Mouse (Mus musculus): ENCODE data around the gene Zmym4.
"Not testable (repeated sequence)": the region's sequence is repeated elsewhere in the genome, so short reads cannot be mapped to it uniquely, and the experiment has no call there.

Zmym4 gene

DNA sequence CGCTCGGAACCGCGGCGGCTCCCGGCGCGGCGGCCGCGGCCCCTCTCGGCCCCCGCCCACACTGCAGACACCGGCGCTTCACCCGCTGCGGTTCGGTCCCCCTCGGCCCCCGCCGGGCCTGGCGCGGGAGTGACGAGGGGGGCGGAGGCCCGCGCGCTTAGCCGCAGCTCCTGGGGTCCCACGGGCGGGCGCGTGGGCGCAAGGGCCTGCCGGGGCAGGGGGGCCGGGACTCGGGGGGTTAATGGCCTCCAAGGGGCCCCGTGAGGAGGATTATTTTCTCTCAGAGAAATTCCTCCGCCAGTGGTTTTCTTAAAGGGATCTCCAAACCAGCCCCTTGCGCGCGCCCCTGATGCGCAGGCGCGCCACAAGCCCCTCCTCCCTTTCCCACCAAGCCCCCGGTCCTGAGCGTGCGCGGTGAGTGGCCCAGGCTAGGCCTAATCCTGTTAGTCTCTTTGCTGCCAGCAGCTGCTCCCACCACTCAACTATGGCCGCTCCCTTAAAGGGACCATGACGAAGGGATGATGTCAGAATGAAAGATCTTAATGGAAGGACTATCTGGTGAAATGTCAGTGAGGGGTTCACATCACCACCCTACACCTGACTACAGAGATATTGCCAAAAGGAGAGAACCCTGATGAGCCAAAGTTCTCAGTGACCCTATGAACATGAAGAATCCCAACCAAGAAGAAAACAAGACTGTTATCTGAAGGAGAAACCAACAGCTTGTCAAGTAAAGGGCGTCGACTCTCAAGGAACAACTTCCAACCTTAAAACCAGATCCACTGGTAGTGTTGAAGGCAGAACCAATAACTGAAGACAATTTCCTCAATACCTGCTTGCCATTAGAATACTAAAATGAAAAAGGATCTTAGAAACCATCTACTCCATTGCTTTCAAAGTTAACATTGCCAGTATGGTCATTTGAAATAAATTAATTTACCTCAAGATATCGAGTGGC lies at the start of gene Zmym4:
Gene Zmym4 (minus strand): TSS at position 272 of the 958 bp plus-strand sequence.
- peak; percentile 92 for DNase-seq (ENCODE audit: low read depth)

DNA sequence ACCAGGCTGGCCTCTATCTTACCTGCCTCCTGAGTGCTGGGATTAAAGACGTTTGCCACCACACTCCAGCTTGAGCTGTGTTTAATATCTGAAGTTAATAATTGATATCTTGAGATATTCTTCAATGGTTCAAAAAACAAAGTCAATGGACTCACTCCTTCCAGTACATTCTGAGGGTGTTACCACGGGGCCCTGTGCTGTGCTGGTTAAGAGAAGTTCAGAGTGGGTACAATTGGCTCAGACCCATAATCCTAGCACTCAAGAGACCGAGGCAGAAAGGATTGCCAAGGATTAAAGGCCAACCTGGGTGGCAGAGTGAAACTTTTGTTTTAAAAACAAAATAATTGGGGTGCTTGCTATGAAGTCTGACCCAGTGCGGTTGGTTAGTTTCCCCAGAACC lies 48.4 kb upstream of the Zmym4 start:
- peak; percentile 23 for DNase-seq (ENCODE audit: low read depth)

GRCm38 (mm10) chr4:127015294-127015993 lies 47.5 kb upstream of the Zmym4 start:
- DNase-seq (ENCODE audit: low read depth), result peak; percentile 95

DNA sequence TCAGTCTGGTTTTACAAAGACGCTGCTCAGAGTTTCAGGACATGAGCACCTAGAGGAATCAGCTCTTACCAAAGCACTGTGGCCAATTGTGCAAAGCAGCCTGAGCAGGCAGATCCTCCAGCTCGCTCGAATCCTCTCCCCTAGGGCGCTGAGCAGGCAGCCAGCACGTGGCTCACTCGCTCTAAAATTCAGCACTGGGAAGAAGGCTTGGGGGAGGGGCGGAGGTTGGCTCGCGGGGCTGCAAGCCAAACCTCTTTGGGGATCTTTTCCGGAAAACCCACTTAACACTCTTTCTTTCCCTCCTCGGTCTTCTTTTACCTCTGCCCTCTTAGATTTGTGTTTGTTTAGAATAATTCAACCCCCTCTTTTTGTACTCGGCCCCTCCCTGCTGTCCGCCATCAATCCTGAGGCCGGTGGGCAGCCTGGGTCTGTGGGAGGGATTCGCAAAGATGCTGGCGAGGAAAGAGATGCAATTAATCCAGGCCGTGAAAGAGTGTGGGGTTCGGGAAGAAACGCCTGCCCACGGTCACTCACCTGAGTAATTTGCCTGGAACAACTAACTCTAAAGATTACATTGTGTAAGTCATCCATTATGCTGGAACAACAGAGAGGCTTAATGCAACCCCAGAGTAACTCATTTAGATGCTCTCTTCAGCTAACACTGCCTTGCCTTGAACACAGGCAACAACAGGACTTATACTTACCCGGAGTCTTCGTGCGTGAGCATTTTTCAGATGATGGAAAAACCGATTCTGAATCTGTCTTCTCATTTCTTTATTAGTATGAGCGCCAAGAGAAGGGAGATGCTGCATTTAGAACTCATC lies 37.4 kb upstream of the Zmym4 start:
- DNase-seq (ENCODE audit: low read depth), result no peak

DNA sequence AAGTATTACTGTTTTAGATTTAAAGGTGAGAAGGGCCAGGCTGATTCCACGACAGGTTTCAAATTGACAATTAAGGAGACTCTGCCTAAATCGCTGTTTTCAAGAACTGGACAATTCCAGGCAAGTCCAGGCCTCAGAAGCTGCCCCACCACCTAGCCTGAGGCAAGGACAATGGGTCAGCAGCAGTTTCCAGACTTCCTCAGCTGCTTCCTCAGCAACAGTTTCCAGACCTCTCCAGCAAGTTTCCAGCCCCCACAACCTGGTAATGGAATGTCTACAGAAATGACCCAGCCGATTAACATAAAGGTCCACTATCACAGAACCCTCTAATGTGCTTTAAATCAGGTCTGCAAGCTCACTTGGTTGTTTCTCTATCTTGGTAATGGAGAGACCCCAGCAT lies 36.4 kb upstream of the Zmym4 start:
- no peak for DNase-seq (ENCODE audit: low read depth)

DNA sequence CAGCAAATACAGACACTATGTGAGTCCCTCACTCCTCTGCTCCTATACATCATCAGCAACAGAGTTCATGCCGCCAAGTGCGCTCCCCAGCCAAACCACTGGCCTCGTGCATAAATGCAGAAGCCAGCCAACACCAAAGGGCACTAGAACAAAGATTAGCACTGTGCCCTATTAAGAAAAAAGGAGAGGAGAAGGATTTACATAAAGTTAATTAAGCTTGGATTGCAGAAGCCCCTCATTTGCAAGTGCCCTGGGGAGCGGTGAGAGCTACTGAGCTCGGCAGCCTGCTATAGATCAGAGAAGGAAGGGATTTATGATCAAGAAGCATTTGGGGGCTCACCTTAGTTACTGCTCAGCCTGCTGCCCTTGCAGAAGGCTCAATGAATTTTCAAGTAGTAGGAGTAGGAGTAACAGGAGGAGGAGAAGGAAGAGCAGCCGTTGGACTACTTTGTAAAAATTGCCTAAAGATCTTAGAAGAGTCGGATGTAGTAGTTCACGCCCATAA lies 32.7 kb upstream of the Zmym4 start:
- no peak for DNase-seq (ENCODE audit: low read depth)

- not testable (repeated sequence) for DNase-seq (ENCODE audit: low read depth)
Measured at GRCm38 (mm10) chr4:126999372-126999771, 31.4 kb upstream of the Zmym4 start.

DNA sequence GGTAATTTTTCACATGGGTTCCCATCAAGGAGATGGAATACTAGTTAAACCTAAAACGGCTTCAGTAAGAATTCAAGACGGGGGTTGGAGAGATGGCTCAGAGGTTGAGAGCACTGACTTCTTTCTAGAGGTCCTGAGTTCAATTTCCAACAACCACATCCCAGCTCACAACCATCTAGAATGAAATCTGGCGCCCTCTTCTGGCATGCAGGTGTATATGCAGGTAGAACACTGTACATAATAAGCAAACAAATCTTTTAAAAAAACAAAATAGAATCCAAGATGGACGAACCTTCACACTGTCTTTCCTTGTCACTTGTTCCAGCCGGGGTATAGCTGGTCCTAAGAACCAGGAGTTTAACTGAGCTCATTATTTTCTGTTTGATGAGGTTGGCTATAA lies 24.4 kb upstream of the Zmym4 start:
- peak; percentile 81 for DNase-seq (ENCODE audit: low read depth)

GRCm38 (mm10) chr4:126990553-126990952 lies 22.6 kb upstream of the Zmym4 start:
- no peak for DNase-seq (ENCODE audit: low read depth)

GRCm38 (mm10) chr4:126988503-126988902 lies 20.6 kb upstream of the Zmym4 start:
- DNase-seq (ENCODE audit: low read depth), result no peak

GRCm38 (mm10) chr4:126986768-126987167 lies 18.8 kb upstream of the Zmym4 start:
- DNase-seq (ENCODE audit: low read depth), result no peak

DNA sequence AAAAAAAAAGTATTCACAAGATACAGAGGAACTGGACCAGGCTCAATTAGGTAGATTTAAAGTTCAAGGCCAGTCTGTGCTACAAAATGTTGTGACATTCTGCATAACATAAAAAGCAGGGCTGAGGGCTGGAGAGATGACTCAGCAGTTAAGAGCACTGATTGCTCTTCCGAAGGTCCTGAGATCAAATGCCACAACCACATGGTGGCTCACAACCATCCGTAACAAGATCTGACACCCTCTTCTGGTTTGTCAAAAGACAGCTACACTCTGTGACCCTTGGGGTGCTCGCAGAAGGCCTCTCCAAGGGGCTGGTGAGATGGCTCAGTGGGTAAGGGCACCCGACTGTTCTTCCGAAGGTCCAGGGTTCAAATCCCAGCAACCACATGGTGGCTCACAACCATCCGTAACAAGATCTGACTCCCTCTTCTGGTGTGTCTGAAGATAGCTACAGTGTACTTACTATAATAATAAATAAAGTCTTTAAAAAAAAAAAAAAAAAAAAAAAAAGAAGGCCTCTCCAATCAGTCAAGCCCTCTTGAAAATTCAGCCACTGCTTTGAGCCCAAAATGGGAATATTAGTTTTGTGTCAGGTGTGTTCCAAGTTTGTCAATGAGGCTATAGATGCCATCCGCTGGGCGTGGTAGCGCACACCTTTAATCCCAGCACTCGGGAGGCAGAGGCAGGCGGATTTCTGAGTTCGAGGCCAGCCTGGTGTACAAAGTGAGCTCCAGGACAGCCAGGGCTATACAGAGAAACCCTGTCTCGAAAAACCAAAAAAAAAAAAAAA lies 16.0 kb upstream of the Zmym4 start:
- not testable (repeated sequence) for DNase-seq (ENCODE audit: low read depth)

GRCm38 (mm10) chr4:126983321-126983720 lies 15.4 kb upstream of the Zmym4 start:
- no peak for DNase-seq (ENCODE audit: low read depth)

- no peak for DNase-seq (ENCODE audit: low read depth)
Measured at GRCm38 (mm10) chr4:126978706-126979105, 10.8 kb upstream of the Zmym4 start.

DNA sequence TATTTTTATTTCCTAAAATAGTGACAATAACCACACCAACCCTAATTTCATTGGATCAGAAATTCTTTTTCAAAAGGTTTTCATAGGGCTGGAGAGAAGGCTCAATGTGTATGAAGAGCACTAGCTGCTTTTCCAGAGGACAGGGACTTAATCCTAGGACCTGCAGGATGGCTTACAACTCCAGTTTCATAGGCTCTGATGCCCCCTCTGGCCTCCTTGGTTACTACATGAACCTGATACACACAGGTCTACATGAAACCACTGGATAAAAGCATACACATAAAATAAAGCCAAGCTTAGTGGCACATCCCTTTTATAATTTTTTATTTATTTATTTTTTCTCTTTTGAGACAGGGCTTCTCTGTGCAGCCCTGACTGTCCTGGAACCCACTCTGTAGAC lies 9.5 kb upstream of the Zmym4 start:
- DNase-seq (ENCODE audit: low read depth), result peak; percentile 60

GRCm38 (mm10) chr4:126967241-126967863 lies 583 bp downstream of the Zmym4 start:
- peak; percentile 43 for DNase-seq (ENCODE audit: low read depth)

DNA sequence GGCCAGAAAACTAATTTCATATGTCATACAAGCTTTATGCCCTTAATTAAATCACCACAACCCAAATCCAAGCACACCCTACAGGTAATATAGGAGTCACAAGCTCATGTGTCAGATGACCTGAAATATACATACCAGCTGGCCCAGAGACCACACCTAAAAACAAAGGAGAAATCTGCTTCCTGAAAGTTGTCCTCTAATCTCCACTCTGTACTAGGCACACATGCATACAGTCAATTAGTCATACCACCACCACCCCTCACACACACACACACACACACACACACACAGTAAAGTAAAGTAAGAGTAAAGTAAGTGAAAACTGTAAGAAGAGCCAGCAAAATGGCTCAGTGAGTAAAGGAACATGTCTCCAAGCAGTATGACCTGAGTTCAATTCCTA lies 9.3 kb downstream of the Zmym4 start:
- no peak for DNase-seq (ENCODE audit: low read depth)

- DNase-seq (ENCODE audit: low read depth), result no peak
Measured at GRCm38 (mm10) chr4:126958261-126958660, 9.7 kb downstream of the Zmym4 start.

DNA sequence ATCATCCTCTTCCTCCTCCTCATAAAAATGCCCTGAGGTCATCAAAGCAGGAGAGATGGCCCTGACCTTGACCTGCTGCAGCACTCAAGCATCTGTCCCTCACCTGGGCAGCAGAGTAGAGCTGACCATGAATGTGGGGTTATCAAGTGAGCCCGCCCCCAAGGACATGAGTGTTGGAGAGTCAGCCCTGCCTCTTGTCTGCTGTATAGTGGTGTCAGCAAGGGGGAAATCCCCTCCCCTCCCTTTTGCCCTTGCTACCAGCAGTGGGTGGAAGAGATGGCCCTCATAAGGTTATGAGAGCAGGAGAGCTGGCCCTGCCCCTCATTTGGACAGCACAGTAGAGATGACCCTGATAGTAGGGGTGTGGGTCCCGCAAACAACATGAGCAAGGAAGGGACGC lies 10.5 kb downstream of the Zmym4 start:
- DNase-seq (ENCODE audit: low read depth), result no peak

GRCm38 (mm10) chr4:126950801-126951200 lies 17.1 kb downstream of the Zmym4 start:
- not testable (repeated sequence) for DNase-seq (ENCODE audit: low read depth)

DNA sequence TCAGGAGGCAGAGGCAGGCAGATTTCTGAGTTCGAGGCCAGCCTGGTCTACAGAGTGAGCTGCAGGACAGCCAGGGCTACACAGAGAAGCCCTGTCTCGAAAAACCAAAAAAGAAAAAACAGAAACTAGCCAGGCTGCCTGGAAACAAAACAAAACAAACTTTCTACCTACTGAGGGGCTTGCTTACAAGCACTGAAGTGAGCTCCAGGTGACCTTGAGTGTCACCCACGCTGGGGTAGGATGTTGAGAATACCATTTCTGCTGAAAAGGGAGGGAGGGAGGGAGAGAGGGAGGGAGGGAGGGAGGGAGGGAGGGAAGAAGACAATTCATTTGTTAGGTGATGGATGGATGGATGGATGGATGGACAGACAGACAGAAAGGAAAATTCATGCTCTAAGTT lies 24.5 kb downstream of the Zmym4 start:
- DNase-seq (ENCODE audit: low read depth), result no peak

Data from induced T-regulatory cell, adult 2 months (primary cell).